8 mouse cellular contexts compared by ENCODE assay signal in genomic region chr8:122268861-122269260, GRCm38 (mm10). TPM values are rescaled to one million over a fixed set of nuclear protein-coding genes. Genes with fewer than 3 reads are reported as not detected.
A peak's percentile ranks its signal among the peaks of the same experiment; 100 is the strongest.
DNase-seq lines count a peak whose midpoint lies in the region; ATAC-seq and TF ChIP-seq lines count a peak whose summit lies in the region.

No protein-coding gene starts in this region.

- peak overlapping the region; percentile 71 for H3K4me2 ChIP-seq in limb, embryonic 13.5 days (replicated peaks)
- peak overlapping the region; percentile 79 for H3K4me2 ChIP-seq in stomach, embryonic 16.5 days (ENCODE audit: low read depth, low read length)

- peak overlapping the region; percentile 67 for H3K4me3 ChIP-seq in gastrocnemius, adult 2 months
- peak overlapping the region; percentile 46 for H3K4me3 ChIP-seq in limb, embryonic 13.5 days
- H3K4me3 ChIP-seq in stomach, embryonic 16.5 days (replicated peaks; ENCODE audit: low read length): peak overlapping the region; percentile 50

- peaks cover 18% of the 10 kb centered on the region for H3K4me1 ChIP-seq in limb, embryonic 13.5 days
- peaks cover 14% of the 10 kb centered on the region for H3K4me1 ChIP-seq in stomach, embryonic 16.5 days (ENCODE audit: control insufficient read depth, insufficient read depth, low read length)

- H3K9ac ChIP-seq in limb, embryonic 13.5 days: peak overlapping the region; percentile 62
- peak overlapping the region; percentile 69 for H3K9ac ChIP-seq in stomach, embryonic 16.5 days (ENCODE audit: low read length)

- TF ChIP-seq CTCF in gastrocnemius, adult 2 months (IDR thresholded peaks at IDR 0.05): no peak

- intact Hi-C loops in gastrocnemius, adult 2 months (cut with DNase I): loop anchor here (5.0 kb wide), 1 partner anchor 292 kb away; no protein-coding TSS in a partner anchor

- no peaks in the 10 kb centered on the region for H3K36me3 ChIP-seq in limb, embryonic 13.5 days
- no peaks in the 10 kb centered on the region for H3K36me3 ChIP-seq in stomach, embryonic 16.5 days (ENCODE audit: control insufficient read depth, insufficient read depth, low read length)

- no peak overlapping the region for H3K27ac ChIP-seq in gastrocnemius, adult 2 months
- H3K27ac ChIP-seq in limb, embryonic 13.5 days: no peak overlapping the region
- no peak overlapping the region for H3K27ac ChIP-seq in stomach, embryonic 16.5 days (ENCODE audit: low read length)

- no peak for ATAC-seq in limb, embryonic 13.5 days (ENCODE audit: low FRiP score, low read depth)
- ATAC-seq in stomach, embryonic 16.5 days (ENCODE audit: insufficient read depth, low FRiP score): no peak

- no peak for DNase-seq in gastrocnemius, adult 2 months
- no peak for DNase-seq in gastrocnemius, adult 8-10 months (ENCODE audit: low spot score in 2 of 2)
- peak; percentile 29 for DNase-seq in right cerebral cortex, postnatal 14 days
- no peak for DNase-seq in right cerebral cortex, adult 18-20 months
- no peak for DNase-seq in layer of hippocampus, postnatal 14 days (ENCODE audit: low spot score in 2 of 2)
- DNase-seq in Muller cell, postnatal 12 days (ENCODE audit: inconsistent ontology term): no peak

- peaks cover 31% of the 10 kb centered on the region for H3K27me3 ChIP-seq in limb, embryonic 13.5 days
- no peaks in the 10 kb centered on the region; the same call in 1 of the 2 replicates for H3K27me3 ChIP-seq in stomach, embryonic 16.5 days (ENCODE audit: control insufficient read depth, insufficient read depth, low read length)

- no peaks in the 10 kb centered on the region for H3K9me3 ChIP-seq in limb, embryonic 13.5 days
- H3K9me3 ChIP-seq in stomach, embryonic 16.5 days (replicated peaks; ENCODE audit: control insufficient read depth, low read length): no peaks in the 10 kb centered on the region

- 60% methylated on average over 24 of the region's 24 CpGs for WGBS in limb, embryonic 13.5 days
- 58% methylated on average over 24 of the region's 24 CpGs for WGBS in stomach, embryonic 16.5 days

RNA-seq across cellular contexts. Expression of gene Zfpm1, which starts 13.1 kb away (rescaled TPM):
- 1 to 10 TPM; 6.6 to 8.8 TPM for total RNA-seq in gastrocnemius, adult 2 months (2021)
- 1 to 10 TPM; 4.7 to 9.2 (median 6.3) TPM for total RNA-seq in gastrocnemius, adult 8-10 months (2022)
- 0.80 and 1.1 TPM in 2 replicates for polyA plus RNA-seq in limb, embryonic 13.5 days (2015; fragmentation: Nextera tagmentation; extraction: Ambion mirVana)
- polyA plus RNA-seq in stomach, embryonic 16.5 days (2015; fragmentation: Nextera tagmentation; extraction: Ambion mirVana): 2.0 and 2.1 TPM in 2 replicates
- 10 to 100 TPM; 28.3 to 31.7 TPM for total RNA-seq in layer of hippocampus, postnatal 14 days (2021)
